Comparison of ENCODE assay signal across 10 mouse cellular contexts in the genomic region with DNA sequence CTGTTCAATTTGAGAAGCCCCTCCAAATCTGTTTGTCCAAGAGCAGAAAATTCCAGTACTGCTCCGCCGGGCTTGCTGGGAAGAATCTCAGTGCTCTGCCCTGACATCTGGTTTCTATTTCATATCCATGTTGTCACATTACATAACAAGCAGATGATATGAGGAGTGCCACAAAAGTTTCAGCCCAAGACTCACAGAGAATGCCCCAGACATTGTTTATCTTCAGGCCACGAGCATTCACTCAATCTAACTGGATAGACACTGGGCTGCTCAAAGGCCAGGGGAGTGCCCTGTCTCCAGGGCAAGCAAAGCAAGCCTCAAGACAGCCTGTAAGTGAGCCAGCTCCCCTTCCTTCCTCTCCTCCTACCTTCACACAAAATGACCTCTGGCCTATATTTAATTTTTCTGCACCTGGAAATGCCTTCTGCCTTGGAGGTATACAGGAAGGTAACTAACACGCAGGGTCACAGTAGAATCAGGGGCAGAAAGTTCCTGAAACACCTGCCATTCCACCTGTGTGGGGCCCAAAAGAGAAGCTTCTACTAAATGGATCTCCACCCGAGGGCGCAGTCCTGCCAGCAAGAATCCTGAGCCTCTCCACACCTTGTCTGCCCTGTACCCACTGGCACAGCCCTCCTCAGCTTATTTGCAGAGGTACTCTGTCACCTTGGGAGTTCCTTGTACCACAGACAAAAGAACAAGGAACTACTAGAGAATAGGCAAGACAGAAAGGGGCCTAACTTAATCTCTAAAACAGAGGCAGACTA.
DNase-seq lines count a peak whose midpoint lies in the region; ATAC-seq and TF ChIP-seq lines count a peak whose summit lies in the region.
"Had no signal": no experiment of that assay in that cellular context is flagged by ENCODE, and none has a peak within 500 bp of the region (broad histone marks: within the 10 kb centered on the region; RNA-seq: fewer than 3 reads in every experiment).

No protein-coding gene starts in this region.

- peaks cover 9% of the 10 kb centered on the region for H3K4me1 ChIP-seq in kidney, embryonic 16.5 days (ENCODE audit: insufficient read depth, low read length)
- peaks cover 6 to 14% of the 10 kb centered on the region in 2 experiments for H3K4me1 ChIP-seq in ES-E14 (ENCODE audit: control insufficient read depth in 2 of 2, insufficient read depth in 2 of 2, low read length in 2 of 2, poor library complexity in 1 of 2)
- H3K4me1 ChIP-seq in cortical plate, adult 2 months (ENCODE audit: control insufficient read depth, insufficient read depth, low read length), result peaks cover 10% of the 10 kb centered on the region
- H3K4me1 ChIP-seq in lung, embryonic 16.5 days (replicated peaks; ENCODE audit: control insufficient read depth, insufficient read depth, low read length), result peaks cover 7% of the 10 kb centered on the region; the same call in 1 of the 2 replicates
- no peaks in the 10 kb centered on the region for H3K4me1 ChIP-seq in forebrain, postnatal 0 days (ENCODE audit: insufficient read depth)

- 64% methylated on average over 6 of the region's 6 CpGs for WGBS in kidney, embryonic 16.5 days
- WGBS in lung, embryonic 16.5 days, result 51% methylated on average over 6 of the region's 6 CpGs
- WGBS in forebrain, postnatal 0 days, result 83% methylated on average over 6 of the region's 6 CpGs

- no peak overlapping the region for H3K9ac ChIP-seq in kidney, embryonic 16.5 days (replicated peaks; ENCODE audit: low read length)
- no peak overlapping the region for H3K9ac ChIP-seq in ES-E14 (ENCODE audit: insufficient read depth, low read depth, low read length, poor library complexity, severe bottlenecking)
- no peak overlapping the region for H3K9ac ChIP-seq in lung, embryonic 16.5 days (ENCODE audit: low read length)
- no peak overlapping the region for H3K9ac ChIP-seq in forebrain, postnatal 0 days
- H3K9ac ChIP-seq: neural tube, embryonic 13.5 days had no signal

- H3K4me3 ChIP-seq in kidney, embryonic 16.5 days (ENCODE audit: low read length), result no peak overlapping the region
- H3K4me3 ChIP-seq in ES-E14 (ENCODE audit: insufficient read depth in 1 of 2, low read depth in 1 of 2, low read length in 2 of 2, poor library complexity in 1 of 2, severe bottlenecking in 1 of 2), result no peak overlapping the region
- H3K4me3 ChIP-seq in cortical plate, adult 2 months (ENCODE audit: insufficient read depth, low read length), result no peak overlapping the region
- no peak overlapping the region for H3K4me3 ChIP-seq in lung, embryonic 16.5 days (ENCODE audit: low read length)
- no peak overlapping the region for H3K4me3 ChIP-seq in forebrain, postnatal 0 days (ENCODE audit: low read depth, low read length)
- H3K4me3 ChIP-seq: neural tube, embryonic 13.5 days had no signal

- H3K27me3 ChIP-seq in kidney, embryonic 16.5 days (ENCODE audit: insufficient read depth, low read length), result no peaks in the 10 kb centered on the region
- H3K27me3 ChIP-seq in lung, embryonic 16.5 days (ENCODE audit: control insufficient read depth, insufficient read depth, low read depth, low read length), result no peaks in the 10 kb centered on the region
- H3K27me3 ChIP-seq in forebrain, postnatal 0 days (ENCODE audit: insufficient read depth, low read length), result no peaks in the 10 kb centered on the region
- H3K27me3 ChIP-seq: neural tube, embryonic 13.5 days had no signal

- H3K36me3 ChIP-seq in kidney, embryonic 16.5 days (ENCODE audit: insufficient read depth, low read length), result no peaks in the 10 kb centered on the region
- H3K36me3 ChIP-seq in ES-E14 (ENCODE audit: control insufficient read depth, insufficient read depth, low read length, poor library complexity, severe bottlenecking), result peaks cover 9% of the 10 kb centered on the region; the same call in 1 of the 2 replicates
- H3K36me3 ChIP-seq in lung, embryonic 16.5 days (ENCODE audit: control insufficient read depth, insufficient read depth, low read length), result no peaks in the 10 kb centered on the region
- H3K36me3 ChIP-seq in forebrain, postnatal 0 days (ENCODE audit: insufficient read depth), result no peaks in the 10 kb centered on the region
- H3K36me3 ChIP-seq: neural tube, embryonic 13.5 days had no signal

- no peaks in the 10 kb centered on the region for H3K9me3 ChIP-seq in kidney, embryonic 16.5 days (ENCODE audit: low read length)
- no peaks in the 10 kb centered on the region for H3K9me3 ChIP-seq in ES-E14 (ENCODE audit: control insufficient read depth, insufficient read depth, low read depth, low read length)
- H3K9me3 ChIP-seq in lung, embryonic 16.5 days (ENCODE audit: control insufficient read depth, low read length), result no peaks in the 10 kb centered on the region
- H3K9me3 ChIP-seq in forebrain, postnatal 0 days (ENCODE audit: low read length), result no peaks in the 10 kb centered on the region
- H3K9me3 ChIP-seq: neural tube, embryonic 13.5 days had no signal

- no peak overlapping the region for H3K27ac ChIP-seq in kidney, embryonic 16.5 days (ENCODE audit: low read length)
- H3K27ac ChIP-seq in ES-E14 (ENCODE audit: insufficient read depth, low read depth, low read length, poor library complexity, severe bottlenecking), result peak overlapping the region; percentile 24; the same call in 1 of the 2 replicates
- H3K27ac ChIP-seq in cortical plate, adult 2 months (ENCODE audit: insufficient read depth, low read length), result peak overlapping the region; percentile 21; the same call in 1 of the 2 replicates
- no peak overlapping the region for H3K27ac ChIP-seq in lung, embryonic 16.5 days (ENCODE audit: low read length)
- no peak overlapping the region for H3K27ac ChIP-seq in forebrain, postnatal 0 days (ENCODE audit: low read depth, low read length)
- H3K27ac ChIP-seq: neural tube, embryonic 13.5 days had no signal

- ATAC-seq in kidney, embryonic 16.5 days (ENCODE audit: low FRiP score, low TSS enrichment), result no peak
- peak; percentile 82 for ATAC-seq in lung, embryonic 16.5 days (ENCODE audit: low read depth)
- ATAC-seq in monocyte, adult 5-6 weeks (replicated peaks; ENCODE audit: insufficient number of reproducible peaks, low FRiP score, low TSS enrichment, poor library complexity, severe bottlenecking), result no peak
- no peak for ATAC-seq in forebrain, postnatal 0 days

- TF ChIP-seq CTCF in cortical plate, adult 2 months (IDR thresholded peaks at IDR 0.05; ENCODE audit: extremely low read depth, insufficient read depth, low read length), result no peak
- no peak for TF ChIP-seq CTCF in forebrain, postnatal 0 days (IDR thresholded peaks at IDR 0.05; ENCODE audit: low read depth)

- in situ Hi-C loops in ES-E14 (cut with MboI; ENCODE audit: low sequenced_read_pairs in 2 of 2, unreplicated experiment in 2 of 2), result no loop called here

- TF ChIP-seq POLR2A in cortical plate, adult 2 months (IDR thresholded peaks at IDR 0.05; ENCODE audit: extremely low read depth, insufficient read depth, low read length), result no peak

- H3K4me2 ChIP-seq in kidney, embryonic 16.5 days (replicated peaks; ENCODE audit: low read depth, low read length), result no peak overlapping the region
- H3K4me2 ChIP-seq in lung, embryonic 16.5 days (ENCODE audit: low read depth, low read length), result no peak overlapping the region
- no peak overlapping the region for H3K4me2 ChIP-seq in forebrain, postnatal 0 days (ENCODE audit: low read depth)
- H3K4me2 ChIP-seq: neural tube, embryonic 13.5 days had no signal

- peak; percentile 24 for DNase-seq in kidney, adult 18-20 months
- DNase-seq in ES-E14 (ENCODE audit: low read depth, low spot score), result no peak
- DNase-seq in testis, postnatal 10 days (ENCODE audit: low spot score), result no peak
- DNase-seq in forebrain, postnatal 0 days, result no peak
- DNase-seq: gastrocnemius, postnatal 36 days had no signal

TF ChIP-seq in ES-E14, 5 proteins besides CTCF, POLR2A, EP300 and RAD21:
- TF ChIP-seq HCFC1 (IDR thresholded peaks at IDR 0.05; ENCODE audit: borderline replicate concordance, insufficient read depth, low read length) (no peak), MAFK (IDR thresholded peaks at IDR 0.05; ENCODE audit: insufficient read depth, low read depth, low read length) (no peak), CHD2 (IDR thresholded peaks at IDR 0.05; ENCODE audit: low read depth, low read length) (no peak), ZC3H11A (IDR thresholded peaks at IDR 0.05; ENCODE audit: borderline replicate concordance, low read depth, low read length) (no peak)

Comparison
In these comparisons a context has a peak if more than half of its experiments do, and no peak if none do; other contexts are left out.
1. H3K27ac ChIP-seq: peak in ES-E14 (single experiment) and cortical plate, adult 2 months (single experiment); none in kidney, embryonic 16.5 days (single experiment), lung, embryonic 16.5 days (single experiment) and forebrain, postnatal 0 days (single experiment).